Comparison of ENCODE assay signal across 15 mouse cellular contexts in genomic region chr3:89288503-89288928, GRCm38 (mm10). TPM values are rescaled to one million over a fixed set of nuclear protein-coding genes. Genes with fewer than 3 reads are reported as not detected.
DNase-seq lines count a peak whose midpoint lies in the region; ATAC-seq lines count a peak whose summit lies in the region.
"Had no signal": no experiment of that assay in that cellular context is flagged by ENCODE, and none has a peak within 500 bp of the region (broad histone marks: within the 10 kb centered on the region; RNA-seq: fewer than 3 reads in every experiment).

No protein-coding gene starts in this region.

- peak; percentile 36; the same call in 1 of the 2 replicates for ATAC-seq in intestine, embryonic 16.5 days
- no peak for ATAC-seq in intestine, embryonic 15.5 days
- ATAC-seq in cerebellum, adult (ENCODE audit: insufficient number of reproducible peaks, low FRiP score, low TSS enrichment) = no peak
- ATAC-seq: forebrain, embryonic 15.5 days; midbrain, embryonic 16.5 days had no signal

- H3K36me3 ChIP-seq in intestine, embryonic 16.5 days (ENCODE audit: control insufficient read depth, insufficient read depth, low read length) = no peaks in the 10 kb centered on the region
- H3K36me3 ChIP-seq in intestine, embryonic 15.5 days = no peaks in the 10 kb centered on the region
- H3K36me3 ChIP-seq: forebrain, embryonic 15.5 days; lung, embryonic 15.5 days had no signal

- 40% methylated on average over 7 of the region's 7 CpGs for WGBS in intestine, embryonic 16.5 days
- 29% methylated on average over 7 of the region's 7 CpGs for WGBS in intestine, embryonic 15.5 days

- H3K4me2 ChIP-seq in intestine, embryonic 16.5 days (ENCODE audit: low read depth, low read length) = no peak overlapping the region
- H3K4me2 ChIP-seq in intestine, embryonic 15.5 days (replicated peaks) = no peak overlapping the region
- H3K4me2 ChIP-seq: forebrain, embryonic 15.5 days; lung, embryonic 15.5 days had no signal

- DNase-seq in adrenal gland, adult 2 months = peak; percentile 26
- DNase-seq in adrenal gland, postnatal 10 days = no peak
- DNase-seq in adipocyte (ENCODE audit: low spot score) = peak; percentile 52
- peak; percentile 42 for DNase-seq in kidney, postnatal 10 days
- DNase-seq in spleen, adult 12 weeks (ENCODE audit: low spot score) = no peak
- DNase-seq: adrenal gland, postnatal 25 days; cerebellum, adult 8-10 months; spleen, adult 18-20 months had no signal

- no peaks in the 10 kb centered on the region for H3K27me3 ChIP-seq in intestine, embryonic 16.5 days (replicated peaks; ENCODE audit: control insufficient read depth, insufficient read depth, low read length)
- H3K27me3 ChIP-seq in intestine, embryonic 15.5 days (replicated peaks) = no peaks in the 10 kb centered on the region
- H3K27me3 ChIP-seq: forebrain, embryonic 15.5 days; lung, embryonic 15.5 days had no signal

- no peak overlapping the region for H3K27ac ChIP-seq in intestine, embryonic 16.5 days (ENCODE audit: low read length)
- H3K27ac ChIP-seq in intestine, embryonic 15.5 days = no peak overlapping the region
- H3K27ac ChIP-seq: forebrain, embryonic 15.5 days; lung, embryonic 15.5 days had no signal

- peaks cover 3% of the 10 kb centered on the region; the same call in 1 of the 2 replicates for H3K4me1 ChIP-seq in intestine, embryonic 16.5 days (ENCODE audit: control insufficient read depth, insufficient read depth, low read length)
- H3K4me1 ChIP-seq in intestine, embryonic 15.5 days (replicated peaks) = 0 out of 2 replicates have a peak, but pooled peaks cover 10% of the 10 kb centered on the region
- H3K4me1 ChIP-seq: forebrain, embryonic 15.5 days had no signal

- H3K9ac ChIP-seq in intestine, embryonic 16.5 days (ENCODE audit: low read depth, low read length) = no peak overlapping the region
- H3K9ac ChIP-seq in intestine, embryonic 15.5 days = no peak overlapping the region
- H3K9ac ChIP-seq: forebrain, embryonic 15.5 days; lung, embryonic 15.5 days had no signal

- no peaks in the 10 kb centered on the region for H3K9me3 ChIP-seq in intestine, embryonic 16.5 days (ENCODE audit: control insufficient read depth, low read length)
- H3K9me3 ChIP-seq in intestine, embryonic 15.5 days = no peaks in the 10 kb centered on the region
- H3K9me3 ChIP-seq: forebrain, embryonic 15.5 days; lung, embryonic 15.5 days had no signal

- H3K4me3 ChIP-seq in intestine, embryonic 16.5 days (ENCODE audit: low read length) = no peak overlapping the region
- no peak overlapping the region for H3K4me3 ChIP-seq in intestine, embryonic 15.5 days (replicated peaks)
- H3K4me3 ChIP-seq: forebrain, embryonic 15.5 days; lung, embryonic 15.5 days had no signal

RNA-seq across cellular contexts. Expression of gene Efna1, which starts 7.6 kb away (rescaled TPM):
- 10 to 100 TPM in 1 of 2 experiments, 1 to 10 TPM in 1; 8.0 to 16.6 TPM for total RNA-seq in adrenal gland, adult 2 months (2021)
- 17.5 and 24.0 TPM in 2 replicates for polyA plus RNA-seq in adrenal gland, adult 2 months (2012; rRNA removed)
- 10 to 100 TPM; 25.0 to 34.3 TPM for total RNA-seq in adrenal gland, postnatal 10 days (2021)
- polyA plus RNA-seq in intestine, embryonic 16.5 days (2015; fragmentation: Nextera tagmentation; extraction: Ambion mirVana) = 62.9 and 69.6 TPM in 2 replicates
- polyA plus RNA-seq in intestine, embryonic 15.5 days (2015; fragmentation: Nextera tagmentation; extraction: Ambion mirVana) = 57.9 and 58.5 TPM in 2 replicates

RNA-seq across cellular contexts. Expression of gene Slc50a1, which starts 18.1 kb away (rescaled TPM):
- 10 to 100 TPM; 49.9 to 54.7 TPM for total RNA-seq in adrenal gland, adult 2 months (2021)
- 153 TPM in 2 replicates for polyA plus RNA-seq in adrenal gland, adult 2 months (2012; rRNA removed)
- total RNA-seq in adrenal gland, postnatal 10 days (2021) = 10 to 100 TPM; 46.7 to 53.1 TPM
- 62.7 and 74.1 TPM in 2 replicates for polyA plus RNA-seq in intestine, embryonic 16.5 days (2015; fragmentation: Nextera tagmentation; extraction: Ambion mirVana)
- 60.6 and 63.9 TPM in 2 replicates for polyA plus RNA-seq in intestine, embryonic 15.5 days (2015; fragmentation: Nextera tagmentation; extraction: Ambion mirVana)

RNA-seq across cellular contexts. Expression of gene Dpm3, which starts 29.4 kb away (rescaled TPM):
- 100 to 1,000 TPM; 134 to 150 TPM for total RNA-seq in adrenal gland, adult 2 months (2021)
- polyA plus RNA-seq in adrenal gland, adult 2 months (2012; rRNA removed) = 509 and 645 TPM in 2 replicates
- total RNA-seq in adrenal gland, postnatal 10 days (2021) = 100 to 1,000 TPM; 115 to 122 TPM
- 119 and 126 TPM in 2 replicates for polyA plus RNA-seq in intestine, embryonic 16.5 days (2015; fragmentation: Nextera tagmentation; extraction: Ambion mirVana)
- 131 and 134 TPM in 2 replicates for polyA plus RNA-seq in intestine, embryonic 15.5 days (2015; fragmentation: Nextera tagmentation; extraction: Ambion mirVana)

RNA-seq across cellular contexts. Expression of gene Efna3, which starts 34.2 kb away (rescaled TPM):
- under 1 TPM; 0.26 to 0.55 TPM for total RNA-seq in adrenal gland, adult 2 months (2021)
- polyA plus RNA-seq in adrenal gland, adult 2 months (2012; rRNA removed) = 0.21 and 1.0 TPM in 2 replicates
- total RNA-seq in adrenal gland, postnatal 10 days (2021) = under 1 TPM; 0.51 to 0.73 TPM
- polyA plus RNA-seq in intestine, embryonic 16.5 days (2015; fragmentation: Nextera tagmentation; extraction: Ambion mirVana) = 5.9 and 7.5 TPM in 2 replicates
- 9.0 and 9.2 TPM in 2 replicates for polyA plus RNA-seq in intestine, embryonic 15.5 days (2015; fragmentation: Nextera tagmentation; extraction: Ambion mirVana)
- total RNA-seq: neutrophil, adult 5-6 weeks had no signal

RNA-seq across cellular contexts. Expression of gene Trim46, which starts 42.4 kb away (rescaled TPM):
- 1 to 10 TPM; 1.9 to 2.3 TPM for total RNA-seq in adrenal gland, adult 2 months (2021)
- 6.0 and 9.1 TPM in 2 replicates for polyA plus RNA-seq in adrenal gland, adult 2 months (2012; rRNA removed)
- 1 to 10 TPM; 2.0 to 4.2 TPM for total RNA-seq in adrenal gland, postnatal 10 days (2021)
- 3.9 TPM in 2 replicates for polyA plus RNA-seq in intestine, embryonic 16.5 days (2015; fragmentation: Nextera tagmentation; extraction: Ambion mirVana)
- polyA plus RNA-seq in intestine, embryonic 15.5 days (2015; fragmentation: Nextera tagmentation; extraction: Ambion mirVana) = 2.9 and 4.1 TPM in 2 replicates

Comparison
In these comparisons a context has a peak if more than half of its experiments do, and no peak if none do; other contexts are left out.
1. DNase-seq: peak in adrenal gland, adult 2 months (single experiment), adipocyte (single experiment) and kidney, postnatal 10 days (single experiment); none in adrenal gland, postnatal 10 days (single experiment) and spleen, adult 12 weeks (single experiment).